Mouse (Mus musculus): ENCODE data around the gene Garnl3. TPM values are rescaled to one million over a fixed set of nuclear protein-coding genes. Genes with fewer than 3 reads are reported as not detected.
"Not testable (repeated sequence)": the region's sequence is repeated elsewhere in the genome, so short reads cannot be mapped to it uniquely, and the experiment has no call there.

Gene Garnl3
- polyA plus RNA-seq, 1 experiment: 124 TPM

DNA sequence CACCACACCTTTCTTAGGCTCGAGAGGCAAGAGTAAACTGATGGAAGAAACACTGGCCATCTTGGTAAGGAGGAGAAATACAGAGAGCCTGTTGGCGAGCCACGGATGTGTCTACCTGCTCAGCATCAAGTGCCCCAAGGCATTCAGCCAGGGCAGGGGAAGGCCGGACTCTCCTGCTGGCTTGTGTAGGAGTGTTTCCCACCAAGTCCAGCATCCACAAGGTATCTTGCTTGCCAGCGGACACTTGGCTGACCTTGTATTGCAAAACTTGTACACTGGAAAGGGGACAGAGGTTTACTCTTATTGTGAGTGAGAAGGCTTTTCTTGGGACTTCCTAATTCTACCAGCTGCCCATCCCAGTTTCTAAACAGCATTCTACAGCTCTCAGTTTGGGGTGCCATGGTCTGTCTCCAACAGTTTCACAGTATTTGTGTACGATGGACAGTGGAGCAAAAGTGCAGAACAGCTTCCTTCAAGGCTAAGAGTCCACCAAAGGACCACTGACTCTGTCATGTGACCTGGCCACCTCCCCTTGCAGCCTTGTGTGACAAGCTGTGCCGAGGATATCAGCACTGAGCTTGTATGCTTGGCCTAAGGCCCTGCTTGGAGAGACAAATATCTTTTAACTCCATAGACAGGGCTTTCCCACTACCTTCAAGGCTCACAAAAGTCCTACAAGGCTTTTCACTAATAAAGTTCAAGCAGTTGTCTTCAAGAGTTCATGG is 3.5 kb upstream of the Garnl3 start:
- Histone ChIP-seq H3K4me1 (ENCODE audit: control insufficient read depth, insufficient read depth, low read length) (no peaks in the 10 kb centered on the region), H3K4me3 (ENCODE audit: insufficient read depth, low read length) (no peak overlapping the region), H3K27ac (ENCODE audit: insufficient read depth, low read length) (no peak overlapping the region)
- no peak for TF ChIP-seq POLR2A (IDR thresholded peaks at IDR 0.05; ENCODE audit: extremely low read depth, insufficient read depth, low read length)

DNA sequence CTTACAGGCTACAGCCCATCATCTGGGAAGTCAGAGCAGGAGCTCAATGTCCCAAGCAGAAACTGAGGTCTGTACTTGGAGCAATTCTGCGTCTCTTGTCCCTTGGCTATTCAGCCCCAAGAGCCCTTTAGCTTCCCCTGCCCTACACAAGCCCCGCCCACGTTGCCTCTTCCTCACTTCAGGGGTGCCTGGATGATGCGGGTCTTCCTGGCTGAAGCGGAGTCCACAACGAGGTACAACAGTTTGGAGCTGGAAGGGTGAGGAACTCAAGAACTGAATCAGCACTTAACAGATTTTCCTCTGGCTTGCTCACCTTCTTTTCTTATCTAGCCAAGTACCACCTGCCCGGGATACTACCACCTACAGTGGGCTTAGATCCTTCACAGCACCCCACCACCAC is 852 bp upstream of the Garnl3 start:
- H3K4me3 ChIP-seq (ENCODE audit: insufficient read depth, low read length): no peak overlapping the region
- TF ChIP-seq POLR2A (IDR thresholded peaks at IDR 0.05; ENCODE audit: extremely low read depth, insufficient read depth, low read length): no peak
- no peak for TF ChIP-seq CTCF (IDR thresholded peaks at IDR 0.05; ENCODE audit: extremely low read depth, insufficient read depth, low read length)
- H3K4me1 ChIP-seq (ENCODE audit: control insufficient read depth, insufficient read depth, low read length): peaks cover 5% of the 10 kb centered on the region
- no peak overlapping the region for H3K27ac ChIP-seq (ENCODE audit: insufficient read depth, low read length)

- H3K27ac ChIP-seq (ENCODE audit: insufficient read depth, low read length): no peak overlapping the region
- H3K4me3 ChIP-seq (ENCODE audit: insufficient read depth, low read length): peak overlapping the region; percentile 45
- H3K4me1 ChIP-seq (ENCODE audit: control insufficient read depth, insufficient read depth, low read length): peaks cover 5% of the 10 kb centered on the region
- no peak for TF ChIP-seq CTCF (IDR thresholded peaks at IDR 0.05; ENCODE audit: extremely low read depth, insufficient read depth, low read length)
- peak; percentile 35; the same call in 1 of the 2 replicates for TF ChIP-seq POLR2A (IDR thresholded peaks at IDR 0.05; ENCODE audit: extremely low read depth, insufficient read depth, low read length)
Observed at GRCm38 (mm10) chr2:33130526-33131483, 649 bp downstream of the Garnl3 start.

- H3K4me3 ChIP-seq (ENCODE audit: insufficient read depth, low read length): peak overlapping the region; percentile 45
- H3K4me1 ChIP-seq (ENCODE audit: control insufficient read depth, insufficient read depth, low read length): peaks cover 5% of the 10 kb centered on the region
- H3K27ac ChIP-seq (ENCODE audit: insufficient read depth, low read length): no peak overlapping the region
- no peak for TF ChIP-seq CTCF (IDR thresholded peaks at IDR 0.05; ENCODE audit: extremely low read depth, insufficient read depth, low read length)
- no peak for TF ChIP-seq POLR2A (IDR thresholded peaks at IDR 0.05; ENCODE audit: extremely low read depth, insufficient read depth, low read length)
Observed at GRCm38 (mm10) chr2:33130141-33130525, 1.3 kb downstream of the Garnl3 start.

- H3K27ac ChIP-seq (ENCODE audit: insufficient read depth, low read length): no peak overlapping the region
- peak overlapping the region; percentile 45 for H3K4me3 ChIP-seq (ENCODE audit: insufficient read depth, low read length)
- TF ChIP-seq CTCF (IDR thresholded peaks at IDR 0.05; ENCODE audit: extremely low read depth, insufficient read depth, low read length) (no peak), POLR2A (IDR thresholded peaks at IDR 0.05; ENCODE audit: extremely low read depth, insufficient read depth, low read length) (no peak)
- peaks cover 5% of the 10 kb centered on the region for H3K4me1 ChIP-seq (ENCODE audit: control insufficient read depth, insufficient read depth, low read length)
Observed at GRCm38 (mm10) chr2:33129696-33130095, 1.8 kb downstream of the Garnl3 start.

GRCm38 (mm10) chr2:33129005-33129404 is 2.4 kb downstream of the Garnl3 start:
- peaks cover 5% of the 10 kb centered on the region for H3K4me1 ChIP-seq (ENCODE audit: control insufficient read depth, insufficient read depth, low read length)
- H3K4me3 ChIP-seq (ENCODE audit: insufficient read depth, low read length): peak overlapping the region; percentile 45
- TF ChIP-seq CTCF (IDR thresholded peaks at IDR 0.05; ENCODE audit: extremely low read depth, insufficient read depth, low read length): no peak
- TF ChIP-seq POLR2A (IDR thresholded peaks at IDR 0.05; ENCODE audit: extremely low read depth, insufficient read depth, low read length): no peak
- no peak overlapping the region for H3K27ac ChIP-seq (ENCODE audit: insufficient read depth, low read length)

- no peak overlapping the region for H3K4me3 ChIP-seq (ENCODE audit: insufficient read depth, low read length)
- peaks cover 5% of the 10 kb centered on the region for H3K4me1 ChIP-seq (ENCODE audit: control insufficient read depth, insufficient read depth, low read length)
- TF ChIP-seq CTCF (IDR thresholded peaks at IDR 0.05; ENCODE audit: extremely low read depth, insufficient read depth, low read length): no peak
- no peak for TF ChIP-seq POLR2A (IDR thresholded peaks at IDR 0.05; ENCODE audit: extremely low read depth, insufficient read depth, low read length)
- no peak overlapping the region for H3K27ac ChIP-seq (ENCODE audit: insufficient read depth, low read length)
Observed at GRCm38 (mm10) chr2:33127271-33127670, 4.2 kb downstream of the Garnl3 start.

GRCm38 (mm10) chr2:33122856-33123255 is 8.6 kb downstream of the Garnl3 start:
- Histone ChIP-seq H3K27ac (ENCODE audit: insufficient read depth, low read length) (no peak overlapping the region), H3K4me3 (ENCODE audit: insufficient read depth, low read length) (no peak overlapping the region), H3K4me1 (ENCODE audit: control insufficient read depth, insufficient read depth, low read length) (peaks cover 2% of the 10 kb centered on the region; the same call in 1 of the 2 replicates)
- TF ChIP-seq POLR2A (IDR thresholded peaks at IDR 0.05; ENCODE audit: extremely low read depth, insufficient read depth, low read length) (no peak), CTCF (IDR thresholded peaks at IDR 0.05; ENCODE audit: extremely low read depth, insufficient read depth, low read length) (no peak)

- no peak overlapping the region for H3K27ac ChIP-seq (ENCODE audit: insufficient read depth, low read length)
- H3K4me3 ChIP-seq (ENCODE audit: insufficient read depth, low read length): no peak overlapping the region
- no peaks in the 10 kb centered on the region for H3K4me1 ChIP-seq (ENCODE audit: control insufficient read depth, insufficient read depth, low read length)
- TF ChIP-seq POLR2A (IDR thresholded peaks at IDR 0.05; ENCODE audit: extremely low read depth, insufficient read depth, low read length): no peak
- TF ChIP-seq CTCF (IDR thresholded peaks at IDR 0.05; ENCODE audit: extremely low read depth, insufficient read depth, low read length): no peak
Observed at GRCm38 (mm10) chr2:33100536-33100935, 30.9 kb downstream of the Garnl3 start.

GRCm38 (mm10) chr2:33097326-33097725 is 34.1 kb downstream of the Garnl3 start:
- H3K4me3 ChIP-seq (ENCODE audit: insufficient read depth, low read length); H3K27ac ChIP-seq (ENCODE audit: insufficient read depth, low read length); H3K4me1 ChIP-seq (ENCODE audit: control insufficient read depth, insufficient read depth, low read length): not testable (repeated sequence)
